Mouse (Mus musculus) thymus, adult 18-20 months (tissue): ENCODE data around the gene Elane.

Source experiments
- DNase-seq, 2 experiments: peaks; one replicate each; pipeline ENCODE4 v3.0.0; 2022; ENCODE audit warnings: mixed read lengths in 2 of 2

Elane gene

DNA sequence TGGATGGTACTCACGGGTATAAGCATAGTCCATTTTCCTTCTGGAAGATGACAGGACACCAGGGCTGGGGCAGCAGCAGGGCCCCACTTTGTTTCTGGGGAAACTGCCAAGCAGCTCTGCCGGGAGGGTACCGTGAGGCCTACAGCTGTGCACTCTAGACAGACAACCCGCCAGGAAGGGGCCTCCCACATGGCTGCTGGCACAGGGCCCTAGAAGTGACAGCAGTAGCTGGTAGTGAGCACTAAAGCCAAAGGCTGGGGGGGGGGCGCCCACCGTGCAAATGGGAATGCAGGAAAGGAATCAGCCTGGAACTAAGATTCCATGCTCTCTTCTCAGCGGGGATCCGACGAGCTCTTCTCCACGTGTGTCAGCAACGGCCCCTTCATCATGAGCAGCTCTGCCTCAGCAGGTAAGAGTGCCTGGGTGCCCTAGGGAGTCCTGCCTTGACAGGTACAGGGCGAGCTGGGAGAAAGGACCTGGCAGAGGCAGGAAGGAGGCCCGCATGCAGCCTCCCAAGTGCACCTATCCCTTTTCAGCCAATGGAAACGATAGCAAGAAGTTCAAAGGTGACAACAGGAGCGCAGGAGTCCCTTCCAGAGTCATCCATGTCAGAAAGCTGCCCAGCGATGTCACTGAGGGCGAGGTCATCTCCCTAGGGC, 27.5 kb upstream of the Elane start:
- DNase-seq = no peak

DNA sequence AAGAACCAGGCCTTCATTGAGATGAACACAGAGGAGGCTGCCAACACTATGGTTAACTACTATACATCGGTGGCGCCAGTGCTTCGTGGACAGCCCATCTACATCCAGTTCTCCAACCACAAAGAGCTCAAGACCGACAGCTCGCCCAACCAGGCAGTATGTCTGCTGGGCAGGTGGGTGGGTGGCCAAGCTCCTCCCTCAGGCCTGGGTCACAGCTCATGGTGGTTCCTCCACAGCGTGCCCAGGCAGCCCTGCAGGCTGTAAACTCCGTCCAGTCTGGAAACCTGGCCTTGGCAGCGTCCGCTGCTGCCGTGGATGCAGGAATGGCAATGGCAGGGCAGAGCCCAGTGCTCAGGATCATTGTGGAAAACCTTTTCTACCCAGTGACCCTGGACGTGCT, 26.9 kb upstream of the Elane start:
- no peak for DNase-seq

DNA sequence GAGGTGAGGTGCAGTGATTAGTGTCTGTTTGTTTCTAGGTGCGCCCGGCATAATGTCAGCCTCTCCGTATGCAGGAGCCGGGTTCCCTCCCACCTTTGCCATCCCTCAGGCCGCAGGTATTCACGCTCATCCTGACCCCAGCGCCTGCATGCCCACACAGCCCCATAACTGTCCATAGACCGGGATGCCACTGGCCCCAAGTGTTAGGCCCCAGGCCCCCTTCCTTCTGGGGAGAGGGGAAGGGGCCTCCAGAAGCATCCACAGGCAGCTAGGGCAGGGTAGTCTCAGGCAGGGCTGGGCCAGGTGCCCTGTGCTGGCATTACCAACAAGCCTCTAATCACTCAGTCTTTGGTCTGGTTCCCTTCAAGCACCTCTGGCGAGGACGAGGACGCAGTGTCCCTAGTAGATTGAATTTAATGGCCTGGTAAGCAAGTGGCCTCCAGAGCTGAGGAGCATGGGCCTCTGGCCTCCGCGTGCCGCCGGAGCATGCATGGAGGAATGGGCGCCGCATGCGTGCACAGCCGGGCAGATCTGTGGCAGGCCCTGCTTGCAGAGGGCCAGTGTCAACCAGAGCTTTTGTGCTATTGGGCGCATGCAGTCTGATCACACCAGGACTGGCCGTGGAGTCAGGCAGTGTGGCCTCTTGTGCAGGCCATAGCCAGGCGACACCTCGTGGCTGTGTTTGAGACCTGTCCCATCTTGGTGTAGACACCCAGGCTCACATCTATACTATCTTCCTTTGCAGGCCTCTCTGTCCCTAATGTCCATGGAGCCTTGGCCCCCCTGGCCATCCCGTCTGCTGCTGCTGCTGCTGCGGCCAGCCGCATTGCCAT, 25.8 kb upstream of the Elane start:
- no peak for DNase-seq

DNA sequence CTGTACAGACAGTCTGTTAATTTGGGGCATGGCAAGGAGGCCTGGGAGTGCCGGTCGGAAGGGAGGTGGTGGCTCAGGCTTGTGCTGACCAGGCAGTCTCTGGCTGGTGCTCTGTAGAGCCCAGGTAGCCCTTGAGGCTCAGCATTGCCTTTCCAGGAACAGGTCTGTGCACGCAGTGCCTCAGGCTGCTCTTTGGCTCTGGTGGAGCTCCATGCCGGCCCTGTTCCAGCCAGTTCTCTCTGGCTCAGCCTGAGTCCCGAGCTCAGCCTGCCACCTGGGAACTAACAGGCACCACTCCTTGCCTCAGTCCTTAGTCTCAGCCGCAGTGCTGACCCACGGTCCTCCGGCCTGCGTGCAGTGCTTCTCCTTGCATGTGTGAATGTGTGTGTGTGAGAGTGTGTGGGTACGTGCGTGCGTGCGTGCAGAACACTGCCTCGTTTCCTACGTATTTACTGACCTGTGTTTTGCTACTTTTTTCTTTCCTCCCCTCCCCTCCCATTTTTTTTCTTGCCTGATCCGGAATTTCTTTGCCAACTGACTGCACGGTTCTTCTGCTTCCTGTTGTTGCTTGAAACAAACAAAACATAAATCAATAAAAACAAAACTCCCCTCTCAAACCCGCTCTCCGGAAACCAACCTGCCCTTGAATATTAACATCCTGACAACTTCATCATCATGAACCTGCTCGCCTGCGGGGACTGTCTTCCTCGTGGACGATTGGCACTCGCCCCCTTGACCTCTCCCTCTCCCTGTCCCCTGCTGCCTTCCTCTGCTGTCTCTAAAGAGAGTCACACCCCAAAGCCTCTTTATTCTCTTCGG, 24.6 kb upstream of the Elane start:
- no peak for DNase-seq

DNA sequence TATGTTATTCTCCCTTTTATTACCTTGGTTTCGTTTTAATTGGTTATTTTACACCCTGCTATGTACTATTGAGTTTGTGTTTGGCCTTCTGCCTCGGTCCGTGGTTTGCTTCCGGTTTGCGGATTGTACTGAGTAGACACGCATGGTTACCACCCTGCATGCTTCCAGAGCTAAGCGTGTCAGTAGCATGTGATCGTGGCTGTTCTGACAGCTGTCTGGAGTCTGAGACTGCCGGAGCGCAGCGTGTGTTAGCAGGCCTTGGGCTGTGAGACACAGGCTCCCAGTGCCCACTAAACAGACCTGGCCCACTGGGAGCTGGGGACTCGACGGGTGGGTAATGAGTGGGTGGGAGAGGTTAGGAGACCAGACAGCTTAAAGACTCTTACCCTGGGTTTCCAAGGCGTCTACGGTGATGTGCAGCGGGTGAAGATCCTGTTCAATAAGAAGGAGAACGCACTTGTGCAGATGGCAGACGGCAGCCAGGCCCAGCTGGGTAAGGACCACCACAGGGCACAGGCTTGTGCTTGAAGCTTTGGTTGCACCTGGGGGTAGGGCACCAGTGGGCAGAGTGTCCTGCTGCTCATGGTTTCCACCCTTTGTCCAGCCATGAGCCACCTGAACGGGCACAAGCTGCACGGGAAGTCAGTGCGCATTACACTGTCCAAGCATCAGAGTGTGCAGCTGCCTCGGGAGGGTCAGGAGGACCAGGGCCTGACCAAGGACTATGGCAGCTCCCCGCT, 23.8 kb upstream of the Elane start:
- no peak for DNase-seq

DNA sequence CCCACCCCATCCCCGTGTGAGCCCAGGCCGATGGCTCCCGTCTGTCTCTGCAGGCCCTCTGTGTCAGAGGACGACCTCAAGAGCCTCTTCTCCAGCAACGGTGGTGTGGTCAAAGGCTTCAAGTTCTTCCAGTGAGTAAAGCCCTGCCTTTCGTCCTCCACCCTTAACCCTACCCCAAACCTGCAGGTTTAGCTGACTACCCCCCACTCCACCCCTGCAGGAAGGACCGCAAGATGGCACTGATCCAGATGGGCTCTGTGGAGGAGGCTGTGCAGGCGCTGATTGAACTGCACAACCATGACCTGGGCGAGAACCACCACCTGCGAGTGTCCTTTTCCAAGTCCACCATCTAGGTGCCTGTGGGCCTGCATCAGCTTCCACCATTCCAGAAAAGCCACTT, 23.1 kb upstream of the Elane start:
- DNase-seq = no peak

DNA sequence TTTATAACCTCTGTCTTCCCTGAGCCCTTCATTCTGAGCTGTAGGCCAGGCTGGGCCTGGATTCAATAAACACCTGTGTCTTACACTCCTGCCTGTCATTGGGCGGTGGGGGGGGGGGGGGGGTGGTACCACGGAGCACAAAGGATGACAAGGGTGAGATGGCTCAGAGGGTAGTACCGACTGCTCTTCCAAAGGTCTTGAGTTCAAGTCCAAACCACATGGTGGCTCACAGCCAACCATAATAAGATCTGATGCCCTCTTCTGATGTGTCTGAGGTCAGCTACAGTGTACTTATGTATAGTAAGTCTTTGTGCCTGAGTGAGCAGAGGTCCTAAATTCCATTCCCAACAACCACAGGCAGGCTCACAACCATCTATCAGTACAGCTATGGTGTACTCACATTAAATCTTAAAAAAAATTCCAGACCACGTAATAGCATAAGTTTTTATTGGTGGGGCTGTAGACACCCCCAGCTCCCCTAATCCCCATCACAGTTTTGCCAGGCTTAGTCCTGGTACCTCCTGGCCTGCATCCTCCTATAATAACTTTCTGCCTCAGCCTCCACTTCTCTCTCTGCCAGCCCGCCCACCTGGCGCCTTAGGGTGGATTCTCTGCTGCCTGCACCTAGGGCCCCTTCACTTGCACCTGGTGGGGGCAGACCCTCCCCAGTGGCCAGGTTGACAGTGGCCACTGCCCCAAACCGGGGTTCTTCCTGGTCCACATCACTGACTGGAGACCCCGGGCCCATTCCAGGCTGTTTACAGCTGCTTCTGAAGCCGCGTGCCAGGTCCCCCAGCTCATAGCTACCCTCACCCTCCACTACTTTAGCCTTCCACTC, 21.5 kb upstream of the Elane start:
- DNase-seq = no peak

DNA sequence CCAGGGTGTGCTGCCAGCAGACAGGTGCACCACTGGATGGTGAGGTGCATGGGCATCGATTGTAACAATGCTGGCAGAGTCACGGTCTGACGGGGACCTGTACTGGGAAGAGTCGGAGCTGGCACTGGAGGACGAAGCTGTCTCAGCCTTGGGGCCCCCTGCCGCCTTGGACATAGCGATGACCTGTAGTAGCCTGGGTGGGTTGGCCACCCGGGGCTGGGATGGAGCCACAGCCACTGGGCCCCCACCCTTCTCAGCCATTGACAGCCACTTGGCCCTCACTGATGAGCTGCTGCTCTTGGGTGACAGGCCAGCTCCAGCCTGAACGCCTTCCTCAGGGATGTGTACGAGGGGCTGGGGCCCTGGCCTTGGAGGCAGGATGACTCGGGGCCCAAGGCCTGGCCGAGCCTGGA, 20.9 kb upstream of the Elane start:
- no peak for DNase-seq

DNA sequence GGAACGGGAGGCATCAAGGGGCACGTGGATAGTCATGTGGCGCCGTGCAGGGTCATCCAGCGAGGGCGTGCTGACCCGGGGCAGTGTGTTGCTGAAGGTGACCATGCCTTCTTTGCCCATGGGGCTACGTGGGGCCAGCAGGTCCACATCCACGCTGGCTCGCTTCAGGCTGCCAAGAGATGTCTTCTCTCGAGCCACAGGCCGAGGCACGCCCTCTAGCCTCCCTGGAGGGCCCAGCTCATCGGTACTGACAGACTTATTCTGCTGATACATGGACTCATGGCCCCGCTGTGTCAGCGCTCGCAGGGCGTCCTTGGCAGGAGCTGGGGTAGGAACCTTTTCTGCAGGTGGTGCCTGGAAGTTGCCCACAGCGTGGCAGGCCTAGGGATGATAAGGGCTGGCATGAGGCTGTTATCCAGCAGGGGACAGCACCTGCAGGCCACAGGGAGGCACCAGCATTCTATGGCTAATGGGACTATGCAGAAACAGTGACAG, 20.2 kb upstream of the Elane start:
- DNase-seq = no peak

DNA sequence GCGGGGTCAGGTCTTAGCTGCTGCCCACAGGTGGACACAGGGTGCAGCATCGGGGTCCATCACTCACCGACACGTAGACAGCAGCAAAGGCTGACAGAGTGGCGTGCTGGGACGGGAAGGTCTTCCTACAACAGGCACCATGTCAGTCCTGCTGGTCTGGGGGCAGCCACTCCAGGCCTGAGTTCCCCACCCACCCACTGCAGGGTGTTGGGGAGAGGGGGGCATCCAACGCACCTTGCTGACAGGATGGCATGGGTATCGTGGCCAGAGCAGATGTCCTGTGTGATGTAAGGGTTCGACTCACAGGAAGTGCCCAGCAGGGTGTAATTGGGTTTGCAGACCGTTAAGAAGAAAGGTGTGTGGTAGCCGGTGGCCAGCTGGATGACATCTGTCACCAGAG, 19.4 kb upstream of the Elane start:
- DNase-seq = no peak

DNA sequence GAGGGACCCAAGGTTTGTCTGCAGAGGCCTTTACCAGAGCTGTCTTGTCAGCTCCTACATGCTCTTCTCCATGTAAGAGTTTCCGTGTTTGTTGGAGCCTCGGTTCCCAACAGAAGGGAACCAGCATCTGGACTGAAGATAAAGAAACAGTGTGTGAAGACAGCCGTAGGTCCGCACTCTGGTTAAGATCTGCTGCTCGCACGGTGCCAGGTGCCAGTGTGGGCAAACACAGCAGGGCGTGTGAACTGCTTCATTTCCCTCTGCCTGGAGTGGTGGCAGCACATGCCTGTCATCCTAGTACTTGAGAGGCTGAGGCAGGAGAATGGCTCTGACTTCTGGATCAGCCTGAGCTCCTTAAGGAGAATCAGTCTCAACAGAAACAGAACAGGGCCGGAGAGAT, 14.2 kb upstream of the Elane start:
- DNase-seq = no peak

DNA sequence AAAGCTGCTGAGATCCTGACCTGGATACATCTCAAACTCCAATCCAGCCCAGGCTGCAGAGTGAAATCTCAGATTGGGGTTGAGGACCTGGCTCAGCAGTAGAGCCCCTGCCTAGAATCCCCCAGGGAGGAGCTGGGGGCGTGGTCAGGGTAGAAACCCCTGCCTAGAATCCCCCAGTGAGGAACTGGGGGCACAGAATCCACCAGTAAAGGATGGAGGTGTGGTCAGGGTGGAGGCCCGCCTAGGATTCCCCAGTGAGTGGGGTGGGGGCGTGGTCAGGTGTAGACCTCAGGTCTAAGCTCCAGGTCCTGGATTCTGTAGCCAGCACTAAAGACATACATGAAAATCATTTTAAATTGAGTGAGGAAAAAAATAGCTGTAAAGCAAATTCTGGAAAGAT, 13.2 kb upstream of the Elane start:
- no peak for DNase-seq

DNA sequence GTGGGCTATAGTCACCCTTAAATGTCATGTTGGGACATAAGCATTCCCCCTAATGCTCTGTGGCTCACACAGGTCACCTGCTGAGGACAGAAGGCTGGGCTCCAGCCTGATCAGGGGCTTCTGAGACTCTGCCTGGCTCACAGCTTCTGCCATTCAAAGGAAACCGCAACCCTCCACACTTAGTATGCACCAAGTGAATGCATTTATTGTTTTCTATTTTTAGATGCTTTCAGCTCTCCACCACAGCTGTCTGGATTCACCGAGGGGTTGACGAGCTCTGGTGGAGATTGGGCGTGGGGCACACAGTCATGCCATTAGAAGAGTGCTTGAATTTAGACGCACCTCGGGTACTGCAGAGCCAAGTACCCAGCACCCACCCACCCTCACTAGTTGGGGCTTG, 12.7 kb upstream of the Elane start:
- no peak for DNase-seq

DNA sequence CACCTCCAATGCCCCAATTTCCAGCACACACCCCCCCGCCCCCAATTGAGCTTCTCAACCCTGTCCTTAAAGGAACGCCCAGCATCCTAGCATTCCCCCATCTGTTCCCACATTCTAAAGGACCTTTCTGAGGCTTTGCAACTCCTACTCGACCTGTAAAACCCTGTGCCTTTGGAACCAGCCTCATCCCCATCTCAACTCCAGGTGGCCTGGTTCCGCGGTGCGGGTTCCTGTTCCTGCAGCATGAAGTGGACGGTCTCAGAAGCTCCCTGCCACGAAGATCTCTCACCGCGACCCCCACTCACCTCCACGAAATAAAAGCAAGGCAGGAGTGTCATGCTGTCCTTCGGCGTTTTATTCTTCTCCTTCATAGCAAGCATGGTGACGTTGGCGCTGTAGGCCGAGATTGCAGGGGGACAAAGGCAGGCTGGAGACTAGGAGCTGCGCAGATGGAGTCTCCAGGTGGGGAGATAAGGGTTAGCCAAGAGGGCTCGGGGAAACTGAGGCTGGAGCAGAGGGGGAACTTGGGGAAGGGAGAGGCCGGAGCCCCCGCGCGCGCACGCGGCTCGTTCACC, 12.2 kb upstream of the Elane start:
- no peak for DNase-seq

DNA sequence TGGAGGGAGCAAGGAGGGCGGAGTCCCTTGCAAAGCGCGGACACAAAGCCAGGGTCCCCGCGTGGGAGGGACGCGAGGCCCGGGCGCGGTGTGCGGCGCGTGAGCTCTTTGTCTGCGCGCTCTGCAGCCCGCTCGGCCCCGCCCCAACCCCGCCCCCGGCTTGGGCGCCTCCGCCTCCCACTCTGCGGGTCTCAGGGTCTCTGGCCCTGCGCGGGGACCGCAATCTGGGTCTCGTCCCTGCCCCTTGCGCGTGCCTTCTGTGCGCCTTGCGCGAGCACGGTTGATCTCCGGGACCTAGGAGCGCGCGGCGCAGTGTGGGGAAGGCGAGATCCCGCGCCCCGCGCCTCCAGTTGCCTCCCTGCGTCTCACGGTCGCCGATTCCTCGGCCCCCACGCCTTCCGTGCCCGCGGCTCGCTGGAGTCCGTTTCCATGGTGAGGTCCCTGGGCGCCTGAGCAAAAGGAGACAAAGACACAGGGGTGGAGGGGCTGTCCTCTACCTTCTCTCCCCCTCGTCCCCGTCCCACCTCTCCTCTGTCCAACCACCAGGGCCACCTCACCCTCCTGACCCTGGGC, 11.7 kb upstream of the Elane start, which contains the start of the genes Prtn3 and Plppr3:
TSS of gene Prtn3 (plus strand) at position 187 of the 573 bp plus-strand sequence.
TSS of gene Plppr3 (minus strand) at position 345 of the 573 bp plus-strand sequence.
- no peak for DNase-seq

DNA sequence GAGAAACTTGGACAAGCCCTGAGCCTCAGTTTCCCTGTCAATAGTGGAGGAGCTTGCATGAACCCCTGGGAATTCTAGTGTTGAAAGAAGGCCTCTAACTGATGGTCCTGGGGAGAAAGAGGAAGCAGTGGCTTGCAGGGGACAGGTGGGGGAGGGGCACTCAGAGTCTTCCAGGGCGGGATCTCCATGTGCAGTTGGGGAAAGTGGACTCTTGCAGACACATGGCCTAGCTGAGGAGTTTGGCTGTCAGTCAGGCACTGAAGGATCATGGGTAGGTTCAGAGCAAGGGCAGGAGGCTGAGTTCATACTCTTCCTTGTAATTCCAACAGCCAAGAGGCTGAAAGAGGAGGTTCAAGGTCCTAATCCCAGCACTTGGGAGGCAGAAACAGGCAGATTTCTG, 8.9 kb upstream of the Elane start:
- no peak for DNase-seq

DNA sequence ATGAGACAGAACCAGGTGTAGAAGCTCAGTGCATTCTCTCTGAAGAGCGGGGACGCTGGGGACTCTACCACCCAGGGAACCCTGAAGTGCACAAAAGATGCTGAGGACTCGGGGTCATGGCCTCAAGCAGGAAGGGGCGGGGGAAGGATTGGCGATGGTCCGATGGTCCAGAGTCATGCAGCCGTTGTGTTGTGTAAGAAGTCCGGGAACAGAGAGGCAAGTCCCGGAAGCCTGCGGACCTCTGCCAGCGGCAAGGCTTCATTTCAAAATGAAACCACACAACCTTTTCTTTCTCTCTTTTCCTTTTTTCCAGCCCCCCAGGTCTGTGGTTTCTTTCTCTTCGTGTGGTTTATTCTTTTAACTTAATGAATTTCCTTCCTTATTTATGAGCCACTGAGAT, 8.3 kb upstream of the Elane start:
- DNase-seq = no peak

DNA sequence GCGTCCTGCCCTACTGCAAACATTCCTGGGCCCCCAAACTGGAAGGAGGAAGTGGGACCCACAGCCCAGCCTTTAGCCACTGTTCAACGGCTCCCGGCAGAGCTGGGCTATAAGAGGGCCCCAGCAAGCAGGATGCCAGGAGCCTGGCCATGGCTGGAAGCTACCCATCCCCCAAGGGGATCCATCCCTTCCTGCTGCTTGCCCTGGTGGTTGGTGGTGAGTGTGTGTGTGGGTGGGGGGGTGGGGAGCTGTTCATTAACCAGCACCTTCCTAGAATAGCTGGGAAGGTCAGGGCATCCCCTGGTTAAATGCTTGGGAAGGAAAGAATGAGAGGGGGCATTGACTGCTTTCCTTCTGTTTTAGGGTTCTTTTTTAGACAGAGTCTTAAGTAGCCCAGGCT, 6.5 kb upstream of the Elane start:
- no peak for DNase-seq

DNA sequence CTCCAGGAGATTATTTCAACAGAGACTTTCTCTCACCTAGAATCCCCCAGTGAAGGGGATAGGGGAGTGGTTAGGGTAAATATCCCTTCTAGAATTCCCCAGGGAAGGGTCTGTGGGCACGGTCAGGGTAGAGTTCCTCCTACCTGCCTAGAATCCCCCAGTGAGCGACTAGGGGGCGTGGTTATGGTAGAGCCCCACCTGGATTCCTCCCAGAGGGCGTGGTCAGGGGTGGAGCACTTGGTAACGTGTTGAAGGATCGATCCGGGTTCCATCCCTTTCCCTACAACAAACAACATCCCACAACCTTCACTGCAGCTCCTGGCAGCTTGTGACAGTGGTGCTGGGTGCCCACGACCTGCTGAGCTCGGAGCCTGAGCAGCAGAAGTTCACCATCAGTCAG, 5.3 kb upstream of the Elane start:
- DNase-seq = no peak

DNA sequence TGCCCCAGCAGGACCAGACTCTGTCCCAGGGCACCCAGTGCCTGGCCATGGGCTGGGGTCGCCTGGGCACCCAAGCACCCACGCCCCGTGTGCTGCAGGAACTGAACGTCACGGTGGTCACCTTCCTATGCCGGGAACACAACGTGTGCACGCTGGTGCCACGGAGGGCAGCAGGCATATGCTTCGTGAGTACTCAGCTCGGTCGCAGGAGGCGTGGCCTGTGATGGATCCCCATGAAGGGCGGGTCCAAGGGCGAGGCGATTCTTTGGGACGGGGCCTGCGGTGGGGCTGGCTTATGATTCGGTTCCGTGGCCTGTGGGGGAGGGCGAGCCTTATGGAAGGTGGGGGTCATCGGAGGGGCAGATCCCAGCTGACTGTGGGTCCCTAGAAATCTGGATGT, 4.1 kb upstream of the Elane start:
- no peak for DNase-seq
